Mouse (Mus musculus): ENCODE measurements around the gene Meis1.

Meis1 gene

GRCm38 (mm10) chr11:18948600-18949295, 70.0 kb downstream of the Meis1 start:
- no peak for DNase-seq (ENCODE audit: low read depth, low spot score)

DNA sequence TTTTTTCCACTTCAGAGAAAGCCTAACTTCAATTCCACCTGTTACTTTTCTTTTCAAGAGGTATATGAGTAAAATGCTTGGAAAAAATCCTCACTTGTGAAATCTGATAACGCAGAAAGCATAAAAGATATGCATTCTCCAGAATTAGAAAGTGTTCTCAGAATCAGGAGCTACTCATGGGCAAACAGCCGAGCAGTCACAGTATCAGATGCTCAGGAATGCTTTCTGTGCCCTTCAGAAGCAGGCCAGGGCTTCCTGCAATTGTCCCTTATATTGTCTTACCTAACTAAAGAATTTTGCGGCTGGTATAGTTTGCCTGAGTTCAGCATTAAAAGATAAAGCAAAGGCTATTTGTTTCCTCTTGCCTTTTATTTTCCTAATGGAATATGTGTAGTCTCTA, 71.4 kb downstream of the Meis1 start:
- no peak for DNase-seq (ENCODE audit: low read depth, low spot score)

DNA sequence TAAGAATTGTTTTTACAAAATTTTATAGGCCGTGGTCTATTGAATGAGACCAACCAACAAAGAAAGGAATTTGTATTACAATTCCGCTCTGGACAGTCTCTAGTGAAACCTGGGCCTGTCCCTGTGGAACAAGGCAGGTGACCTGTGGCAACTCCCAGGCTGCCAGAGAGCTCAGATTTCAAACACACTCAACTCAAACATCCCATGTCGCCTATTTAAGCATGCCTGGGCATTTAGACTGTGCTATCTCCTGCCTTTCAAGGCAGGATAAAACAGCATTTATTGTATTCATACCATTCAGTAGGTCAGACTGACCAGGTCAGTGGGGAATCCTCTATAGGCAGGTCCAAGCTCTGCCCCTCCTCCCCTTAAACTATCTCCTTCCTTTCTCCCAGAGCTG, 73.0 kb downstream of the Meis1 start:
- no peak for DNase-seq (ENCODE audit: low read depth, low spot score)

DNA sequence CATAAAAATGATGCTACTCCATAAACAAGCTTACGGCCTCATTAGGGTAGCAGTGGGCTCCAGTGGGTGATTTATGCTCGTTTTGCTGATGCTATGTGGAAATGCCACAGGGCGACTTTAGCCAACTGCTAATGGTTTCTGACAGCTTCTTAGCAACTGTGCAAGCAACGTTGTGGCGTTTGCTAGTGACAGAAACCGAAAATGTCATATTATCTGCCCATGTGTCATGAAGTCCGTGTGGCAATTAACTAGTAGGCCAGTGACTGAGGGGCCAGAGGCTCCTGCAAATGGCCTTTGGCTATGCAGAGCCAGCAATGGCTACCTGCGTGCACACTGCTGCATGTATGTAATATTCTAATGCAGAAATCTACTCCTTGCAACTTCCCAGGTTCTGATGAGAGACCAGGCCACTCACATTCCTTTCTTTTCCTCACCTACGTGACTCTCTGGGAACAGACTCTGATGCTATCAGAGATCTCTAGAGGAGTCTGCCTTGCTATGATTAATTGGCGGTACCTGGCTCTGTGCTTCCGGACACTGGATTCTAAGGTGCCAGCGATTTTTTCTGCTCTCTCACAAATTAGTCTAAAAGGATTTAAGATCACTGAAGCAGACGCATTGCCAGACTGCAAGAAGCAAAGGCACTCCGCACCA, 73.7 kb downstream of the Meis1 start:
- no peak for DNase-seq (ENCODE audit: low read depth, low spot score)

DNA sequence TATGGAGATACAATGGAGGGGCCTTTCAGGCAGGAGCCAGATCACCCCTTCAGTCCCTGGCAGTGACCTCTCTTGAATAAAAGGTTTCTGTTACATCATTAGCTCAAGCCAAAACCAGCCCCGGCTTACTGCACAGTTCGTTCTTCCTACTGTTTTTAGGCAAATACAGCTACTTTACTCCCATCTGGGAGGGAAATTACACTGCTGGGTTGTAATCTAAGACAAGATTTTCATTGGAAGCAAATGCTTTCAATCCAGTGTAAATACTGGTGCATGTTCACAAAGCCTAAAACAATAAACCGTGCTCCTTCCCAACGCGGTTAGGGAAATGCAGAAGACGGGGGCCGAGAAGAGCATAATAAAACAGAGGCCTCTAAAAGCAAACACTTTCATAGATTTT, 74.6 kb downstream of the Meis1 start:
- no peak for DNase-seq (ENCODE audit: low read depth, low spot score)

GRCm38 (mm10) chr11:18942990-18943389, 75.8 kb downstream of the Meis1 start:
- no peak for DNase-seq (ENCODE audit: low read depth, low spot score)

DNA sequence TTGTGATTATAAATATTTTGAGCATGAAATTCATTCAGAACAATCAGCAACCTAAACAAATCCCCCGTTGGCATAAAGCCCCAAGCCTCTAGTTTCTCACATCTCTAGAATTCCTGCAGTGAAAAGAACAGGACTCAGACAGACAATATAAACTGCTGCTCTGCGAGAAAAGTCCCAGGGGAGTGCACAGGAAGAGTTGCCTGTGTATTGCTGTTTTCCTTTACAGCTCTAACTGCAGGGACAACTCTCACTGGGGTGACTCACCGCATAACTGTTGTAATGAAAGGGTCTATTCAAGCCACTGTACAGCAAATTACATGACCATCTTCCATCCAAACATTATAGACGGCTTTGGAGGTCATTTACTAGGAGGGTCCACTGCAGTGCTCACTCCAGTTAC, 77.9 kb downstream of the Meis1 start:
- no peak for DNase-seq (ENCODE audit: low read depth, low spot score)

GRCm38 (mm10) chr11:18934921-18935320, 83.9 kb downstream of the Meis1 start:
- DNase-seq (ENCODE audit: low read depth, low spot score), result no peak

DNA sequence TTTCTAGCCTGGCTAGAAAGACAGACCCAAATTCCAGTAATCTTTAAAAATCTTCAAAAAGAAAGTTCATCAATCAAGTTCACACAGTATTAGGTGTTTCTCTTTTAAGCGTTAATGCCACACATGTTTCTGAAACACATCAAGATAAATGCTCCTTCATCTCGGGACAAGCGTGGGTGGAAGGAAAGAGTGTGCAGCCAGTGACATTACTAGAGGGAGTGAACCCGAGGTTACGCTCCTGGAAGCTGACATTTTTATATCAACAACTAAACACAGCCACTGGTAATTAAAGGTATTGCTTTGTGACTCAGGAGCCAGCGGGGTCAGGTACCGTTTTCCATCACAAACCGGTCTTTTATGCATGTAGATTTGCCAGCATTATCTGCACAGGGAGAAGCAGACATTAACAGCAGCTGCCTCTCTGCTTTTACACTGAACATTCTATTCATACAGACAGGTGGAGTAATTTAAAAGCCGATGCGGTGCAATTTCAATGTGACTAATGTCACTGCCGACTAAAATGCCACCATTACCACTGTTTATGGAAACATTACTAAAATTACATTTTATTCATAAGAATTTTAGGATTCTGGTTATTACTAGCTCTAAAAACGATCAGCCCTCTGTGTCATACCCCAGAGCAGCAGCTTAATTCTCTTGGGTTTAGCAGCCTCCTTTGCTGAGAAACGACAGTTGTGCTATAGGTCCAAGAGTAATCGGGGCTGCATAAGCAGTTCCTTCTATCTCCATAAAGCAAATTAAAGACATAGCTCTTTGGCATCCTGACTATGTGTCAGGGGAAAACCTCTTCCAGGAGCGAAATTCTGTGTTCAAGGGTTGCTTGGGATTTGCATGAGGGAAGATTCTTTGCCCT, 87.5 kb downstream of the Meis1 start:
- DNase-seq (ENCODE audit: low read depth, low spot score), result no peak

GRCm38 (mm10) chr11:18929779-18930728, 88.7 kb downstream of the Meis1 start:
- DNase-seq (ENCODE audit: low read depth, low spot score), result no peak

GRCm38 (mm10) chr11:18927351-18927750, 91.4 kb downstream of the Meis1 start:
- DNase-seq (ENCODE audit: low read depth, low spot score), result no peak

GRCm38 (mm10) chr11:18926798-18927197, 92.0 kb downstream of the Meis1 start:
- no peak for DNase-seq (ENCODE audit: low read depth, low spot score)

- no peak for DNase-seq (ENCODE audit: low read depth, low spot score)
Observed at GRCm38 (mm10) chr11:18924583-18925334, 94.0 kb downstream of the Meis1 start.

- no peak for DNase-seq (ENCODE audit: low read depth, low spot score)
Observed at GRCm38 (mm10) chr11:18923274-18923673, 95.5 kb downstream of the Meis1 start.

DNA sequence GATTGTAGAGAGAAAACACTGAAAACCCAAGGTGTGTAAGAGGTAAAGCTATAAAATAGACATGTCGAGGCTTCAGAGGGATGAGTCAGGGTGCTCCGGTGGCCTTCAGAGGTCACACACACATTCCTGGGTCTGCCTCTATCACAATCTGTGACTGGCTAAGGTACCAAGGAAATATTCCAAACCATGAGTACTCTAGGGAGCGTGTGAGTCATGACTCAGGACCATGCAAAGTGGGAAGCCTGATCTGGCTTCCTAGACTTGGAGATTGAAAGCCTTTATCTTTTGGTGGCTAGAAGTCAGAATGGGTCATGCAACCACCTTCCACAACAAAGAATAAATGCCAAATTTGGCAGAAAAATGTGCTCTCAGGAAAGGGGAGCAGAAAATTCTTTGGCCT, 98.1 kb downstream of the Meis1 start:
- no peak for DNase-seq (ENCODE audit: low read depth, low spot score)

GRCm38 (mm10) chr11:18919162-18919762, 99.5 kb downstream of the Meis1 start:
- no peak for DNase-seq (ENCODE audit: low read depth, low spot score)

DNA sequence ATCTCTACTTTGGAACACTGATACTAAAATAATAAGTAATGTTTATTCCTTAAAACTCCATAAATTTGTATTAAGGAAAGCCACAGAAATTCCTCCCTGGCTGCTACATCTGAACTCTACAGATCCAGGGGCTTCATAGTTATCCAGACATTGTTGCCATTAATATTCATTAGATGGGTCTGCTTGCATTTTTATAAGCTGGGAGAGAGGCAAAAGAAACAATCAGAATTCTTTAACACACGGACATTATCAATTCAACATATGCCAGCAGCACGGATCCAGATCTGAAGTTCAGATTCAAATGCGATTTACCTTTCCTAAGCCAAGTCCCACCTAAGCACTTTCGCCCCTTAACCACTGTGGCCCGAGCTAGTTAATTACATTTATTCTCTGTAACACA, 100.9 kb downstream of the Meis1 start:
- no peak for DNase-seq (ENCODE audit: low read depth, low spot score)

DNA sequence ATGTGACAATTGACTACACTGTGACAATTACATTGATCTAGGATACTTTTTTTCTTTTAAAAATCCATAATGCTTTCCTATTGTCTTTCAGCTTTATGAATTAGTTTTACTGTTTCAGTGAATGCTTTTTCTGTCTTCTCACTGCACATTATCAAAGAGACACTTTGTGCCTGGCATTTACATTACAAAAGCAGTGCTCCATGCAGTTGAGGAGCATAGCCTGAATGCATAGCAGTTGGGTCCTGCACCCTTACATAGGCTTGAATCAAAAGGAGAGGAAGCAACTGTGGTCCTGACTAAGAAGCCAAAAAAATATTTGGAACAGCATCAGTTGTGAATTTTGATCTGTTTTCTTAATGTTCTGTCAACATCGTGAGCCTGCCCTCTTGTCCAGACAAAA, 105.5 kb downstream of the Meis1 start:
- no peak for DNase-seq (ENCODE audit: low read depth, low spot score)

DNA sequence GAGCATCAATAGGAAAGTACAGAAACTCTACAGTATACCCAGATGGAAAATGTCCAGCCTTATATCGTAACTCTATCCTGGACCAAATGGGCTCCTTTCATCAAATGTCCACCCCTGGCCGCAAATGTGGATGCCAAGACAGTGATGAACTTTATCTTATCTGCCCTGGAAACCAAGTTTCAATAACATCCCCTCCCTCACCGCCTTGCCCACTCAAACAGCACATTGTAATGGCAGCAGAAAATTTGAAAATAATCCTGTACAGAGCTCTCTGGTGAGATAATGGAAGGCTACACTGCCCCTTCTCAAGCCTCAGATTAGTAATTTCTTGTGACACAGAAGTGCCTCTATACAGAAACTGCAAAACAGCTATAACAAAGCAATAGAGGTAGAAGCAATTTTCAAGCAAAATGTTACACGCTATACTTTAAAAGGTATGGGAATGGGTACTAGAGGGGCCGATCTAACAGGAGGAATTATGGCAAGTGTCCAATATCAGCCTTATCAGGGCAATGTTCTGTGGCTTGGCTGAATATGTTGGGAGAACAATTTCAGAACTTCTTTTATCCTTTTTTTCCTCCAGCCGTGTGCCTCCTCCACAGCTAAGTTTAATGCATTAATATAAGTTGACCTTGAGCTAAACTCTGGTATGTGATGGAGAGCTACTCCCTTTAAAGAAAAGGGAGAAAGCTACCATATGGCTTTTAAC, 106.3 kb downstream of the Meis1 start:
- no peak for DNase-seq (ENCODE audit: low read depth, low spot score)

DNA sequence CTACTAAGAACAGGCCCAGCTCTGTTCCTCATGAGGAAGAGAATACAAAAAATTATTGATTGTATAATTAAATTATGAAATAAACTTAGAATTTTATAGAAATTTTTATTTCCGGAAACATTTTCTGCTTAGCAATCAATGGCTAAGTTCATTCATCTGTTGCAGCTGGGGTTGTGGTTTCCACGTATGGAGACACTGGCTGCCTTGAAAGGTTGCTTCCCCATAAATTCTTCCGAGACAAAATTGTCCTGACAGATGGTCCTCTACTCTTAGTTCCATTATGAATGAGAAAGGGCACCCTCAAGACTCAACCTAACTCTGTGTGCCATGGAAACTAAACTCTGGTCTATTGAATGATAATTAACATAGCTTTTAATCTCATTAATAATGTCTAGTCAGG, 111.9 kb downstream of the Meis1 start:
- no peak for DNase-seq (ENCODE audit: low read depth, low spot score)
